Mouse (Mus musculus): ENCODE measurements around the gene Astn1. TPM values are rescaled to one million over a fixed set of nuclear protein-coding genes. Genes with fewer than 3 reads are reported as not detected.

Gene Astn1
- polyA plus RNA-seq, 1 experiment from 2014 or later, result 1.0 TPM

GRCm38 (mm10) chr1:158617943-158618342 is 255.9 kb downstream of the Astn1 start:
- ATAC-seq (ENCODE audit: insufficient number of reproducible peaks, insufficient read depth, low FRiP score, low read depth), result no peak
- no peaks in the 10 kb centered on the region for H3K27me3 ChIP-seq (ENCODE audit: control insufficient read depth, insufficient read depth, low read length)
- 74% methylated on average over 4 of the region's 4 CpGs for WGBS

DNA sequence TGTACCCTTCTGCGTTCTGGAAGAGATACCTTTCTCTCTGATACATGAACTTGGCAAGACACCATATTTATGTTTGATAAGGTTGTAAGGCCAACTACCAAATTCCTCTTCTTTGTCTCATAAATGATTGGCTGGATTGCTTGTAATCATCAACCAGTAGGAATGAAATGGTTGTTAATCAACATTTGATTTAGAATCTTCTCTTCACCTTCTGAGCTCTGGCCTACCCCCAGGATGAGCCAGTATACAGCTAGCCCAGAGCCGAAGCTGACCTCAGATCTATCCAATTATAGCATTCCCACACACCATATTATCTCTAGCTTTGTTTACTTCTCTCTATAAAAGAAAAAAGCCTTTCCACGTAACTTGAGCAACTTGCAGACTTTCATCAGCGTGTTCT is 270.9 kb downstream of the Astn1 start:
- H3K4me1 ChIP-seq (ENCODE audit: control insufficient read depth in 2 of 2, insufficient read depth in 2 of 2, low read length in 2 of 2), result no peaks in the 10 kb centered on the region
- H3K9ac ChIP-seq (ENCODE audit: low read length), result no peak overlapping the region
- ATAC-seq (ENCODE audit: insufficient number of reproducible peaks, insufficient read depth, low FRiP score, low read depth), result no peak
- no peak overlapping the region for H3K27ac ChIP-seq (replicated peaks in 1 of 2; ENCODE audit: control insufficient read depth in 1 of 2, insufficient read depth in 1 of 2, low read depth in 2 of 2, low read length in 2 of 2)
- no peaks in the 10 kb centered on the region for H3K9me3 ChIP-seq (ENCODE audit: control insufficient read depth, low read length)
- H3K36me3 ChIP-seq (ENCODE audit: control insufficient read depth, insufficient read depth, low read length), result no peaks in the 10 kb centered on the region
- H3K27me3 ChIP-seq (ENCODE audit: control insufficient read depth, insufficient read depth, low read length), result no peaks in the 10 kb centered on the region
- H3K4me3 ChIP-seq (ENCODE audit: control insufficient read depth in 1 of 2, insufficient read depth in 1 of 2, low read depth in 1 of 2, low read length in 2 of 2), result no peak overlapping the region
- WGBS, result 64% methylated on average over 4 of the region's 4 CpGs
- H3K4me2 ChIP-seq (ENCODE audit: low read length), result no peak overlapping the region

More at GRCm38 (mm10) chr1:158617943-158618342, 255.9 kb downstream of the Astn1 start:
- no peak overlapping the region for H3K9ac ChIP-seq (ENCODE audit: low read length)
- no peak overlapping the region for H3K4me3 ChIP-seq (ENCODE audit: control insufficient read depth in 1 of 2, insufficient read depth in 1 of 2, low read depth in 1 of 2, low read length in 2 of 2)
- H3K36me3 ChIP-seq (ENCODE audit: control insufficient read depth, insufficient read depth, low read length), result no peaks in the 10 kb centered on the region
- H3K4me2 ChIP-seq (ENCODE audit: low read length), result no peak overlapping the region
- H3K4me1 ChIP-seq (ENCODE audit: control insufficient read depth in 2 of 2, insufficient read depth in 2 of 2, low read length in 2 of 2), result no peaks in the 10 kb centered on the region
- no peaks in the 10 kb centered on the region for H3K9me3 ChIP-seq (ENCODE audit: control insufficient read depth, low read length)
- H3K27ac ChIP-seq (replicated peaks in 1 of 2; ENCODE audit: control insufficient read depth in 1 of 2, insufficient read depth in 1 of 2, low read depth in 2 of 2, low read length in 2 of 2), result no peak overlapping the region

- Histone ChIP-seq H3K27me3 (ENCODE audit: control insufficient read depth, insufficient read depth, low read length) (no peaks in the 10 kb centered on the region), H3K4me3 (ENCODE audit: control insufficient read depth in 1 of 2, insufficient read depth in 1 of 2, low read depth in 1 of 2, low read length in 2 of 2) (no peak overlapping the region), H3K9ac (ENCODE audit: low read length) (no peak overlapping the region), H3K4me1 (ENCODE audit: control insufficient read depth in 2 of 2, insufficient read depth in 2 of 2, low read length in 2 of 2) (no peaks in the 10 kb centered on the region), H3K9me3 (ENCODE audit: control insufficient read depth, low read length) (no peaks in the 10 kb centered on the region), H3K36me3 (ENCODE audit: control insufficient read depth, insufficient read depth, low read length) (no peaks in the 10 kb centered on the region), H3K27ac (replicated peaks in 1 of 2; ENCODE audit: control insufficient read depth in 1 of 2, insufficient read depth in 1 of 2, low read depth in 2 of 2, low read length in 2 of 2) (no peak overlapping the region), H3K4me2 (ENCODE audit: low read length) (no peak overlapping the region)
- no peak for ATAC-seq (ENCODE audit: insufficient number of reproducible peaks, insufficient read depth, low FRiP score, low read depth)
- 73% methylated on average over 2 of the region's 2 CpGs for WGBS
Measured at GRCm38 (mm10) chr1:158633441-158633840, 271.4 kb downstream of the Astn1 start.

GRCm38 (mm10) chr1:158641306-158641705 is 279.2 kb downstream of the Astn1 start:
- Histone ChIP-seq H3K36me3 (ENCODE audit: control insufficient read depth, insufficient read depth, low read length) (no peaks in the 10 kb centered on the region), H3K4me3 (ENCODE audit: control insufficient read depth in 1 of 2, insufficient read depth in 1 of 2, low read depth in 1 of 2, low read length in 2 of 2) (no peak overlapping the region), H3K4me2 (ENCODE audit: low read length) (no peak overlapping the region), H3K4me1 (ENCODE audit: control insufficient read depth in 2 of 2, insufficient read depth in 2 of 2, low read length in 2 of 2) (no peaks in the 10 kb centered on the region), H3K27me3 (ENCODE audit: control insufficient read depth, insufficient read depth, low read length) (no peaks in the 10 kb centered on the region), H3K9me3 (ENCODE audit: control insufficient read depth, low read length) (no peaks in the 10 kb centered on the region), H3K9ac (ENCODE audit: low read length) (no peak overlapping the region), H3K27ac (replicated peaks in 1 of 2; ENCODE audit: control insufficient read depth in 1 of 2, insufficient read depth in 1 of 2, low read depth in 2 of 2, low read length in 2 of 2) (no peak overlapping the region)
- no peak for ATAC-seq (ENCODE audit: insufficient number of reproducible peaks, insufficient read depth, low FRiP score, low read depth)
- 74% methylated on average over 2 of the region's 2 CpGs for WGBS

- Histone ChIP-seq H3K4me3 (ENCODE audit: control insufficient read depth in 1 of 2, insufficient read depth in 1 of 2, low read depth in 1 of 2, low read length in 2 of 2) (no peak overlapping the region), H3K4me2 (ENCODE audit: low read length) (no peak overlapping the region), H3K9me3 (ENCODE audit: control insufficient read depth, low read length) (no peaks in the 10 kb centered on the region), H3K27me3 (ENCODE audit: control insufficient read depth, insufficient read depth, low read length) (no peaks in the 10 kb centered on the region), H3K4me1 (ENCODE audit: control insufficient read depth in 2 of 2, insufficient read depth in 2 of 2, low read length in 2 of 2) (no peaks in the 10 kb centered on the region), H3K36me3 (ENCODE audit: control insufficient read depth, insufficient read depth, low read length) (no peaks in the 10 kb centered on the region), H3K27ac (replicated peaks in 1 of 2; ENCODE audit: control insufficient read depth in 1 of 2, insufficient read depth in 1 of 2, low read depth in 2 of 2, low read length in 2 of 2) (no peak overlapping the region), H3K9ac (ENCODE audit: low read length) (no peak overlapping the region)
- ATAC-seq (ENCODE audit: insufficient number of reproducible peaks, insufficient read depth, low FRiP score, low read depth), result no peak
Measured at GRCm38 (mm10) chr1:158642247-158642646, 280.2 kb downstream of the Astn1 start.

DNA sequence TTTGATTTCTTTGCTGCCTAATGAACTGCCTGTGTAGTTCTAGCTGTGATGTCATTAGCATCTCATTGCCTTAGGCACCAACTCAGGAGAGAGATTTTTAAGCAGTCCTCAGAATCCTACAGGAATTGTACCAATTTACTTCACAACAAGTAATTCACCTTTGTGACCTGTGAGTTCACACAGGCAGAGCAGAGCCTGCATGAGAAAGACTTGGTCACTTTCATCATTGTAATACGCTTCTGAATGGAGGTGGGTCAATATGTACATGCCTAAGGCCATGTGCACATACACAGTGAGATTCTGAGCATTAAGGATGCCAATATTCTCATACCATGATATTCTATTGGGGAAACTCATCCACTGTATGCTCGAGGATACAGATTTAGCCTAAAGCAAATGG is 290.7 kb downstream of the Astn1 start:
- WGBS, result 65% methylated on average over 2 of the region's 2 CpGs

GRCm38 (mm10) chr1:158653808-158654520 is 291.9 kb downstream of the Astn1 start:
- Histone ChIP-seq H3K36me3 (ENCODE audit: control insufficient read depth, insufficient read depth, low read length) (no peaks in the 10 kb centered on the region), H3K27ac (replicated peaks in 1 of 2; ENCODE audit: control insufficient read depth in 1 of 2, insufficient read depth in 1 of 2, low read depth in 2 of 2, low read length in 2 of 2) (no peak overlapping the region), H3K9ac (ENCODE audit: low read length) (no peak overlapping the region), H3K4me2 (ENCODE audit: low read length) (no peak overlapping the region), H3K27me3 (ENCODE audit: control insufficient read depth, insufficient read depth, low read length) (no peaks in the 10 kb centered on the region), H3K4me1 (ENCODE audit: control insufficient read depth in 2 of 2, insufficient read depth in 2 of 2, low read length in 2 of 2) (no peaks in the 10 kb centered on the region), H3K4me3 (ENCODE audit: control insufficient read depth in 1 of 2, insufficient read depth in 1 of 2, low read depth in 1 of 2, low read length in 2 of 2) (no peak overlapping the region), H3K9me3 (ENCODE audit: control insufficient read depth, low read length) (no peaks in the 10 kb centered on the region)
- no peak for ATAC-seq (ENCODE audit: insufficient number of reproducible peaks, insufficient read depth, low FRiP score, low read depth)
- WGBS, result 30% methylated on average over 4 of the region's 4 CpGs

More for the DNA sequence above, 290.7 kb downstream of the Astn1 start:
- no peaks in the 10 kb centered on the region for H3K4me1 ChIP-seq (ENCODE audit: control insufficient read depth in 2 of 2, insufficient read depth in 2 of 2, low read length in 2 of 2)
- no peaks in the 10 kb centered on the region for H3K27me3 ChIP-seq (ENCODE audit: control insufficient read depth, insufficient read depth, low read length)
- H3K4me3 ChIP-seq (ENCODE audit: control insufficient read depth in 1 of 2, insufficient read depth in 1 of 2, low read depth in 1 of 2, low read length in 2 of 2), result no peak overlapping the region
- no peak overlapping the region for H3K4me2 ChIP-seq (ENCODE audit: low read length)
- H3K27ac ChIP-seq (replicated peaks in 1 of 2; ENCODE audit: control insufficient read depth in 1 of 2, insufficient read depth in 1 of 2, low read depth in 2 of 2, low read length in 2 of 2), result no peak overlapping the region
- H3K9me3 ChIP-seq (ENCODE audit: control insufficient read depth, low read length), result no peaks in the 10 kb centered on the region
- no peaks in the 10 kb centered on the region for H3K36me3 ChIP-seq (ENCODE audit: control insufficient read depth, insufficient read depth, low read length)
- no peak overlapping the region for H3K9ac ChIP-seq (ENCODE audit: low read length)
- ATAC-seq (ENCODE audit: insufficient number of reproducible peaks, insufficient read depth, low FRiP score, low read depth), result no peak

Data from heart, embryonic 14.5 days (tissue).